Mouse (Mus musculus) stomach, embryonic 16.5 days (tissue): ENCODE measurements around the gene Ptgir. TPM values are rescaled to one million over a fixed set of nuclear protein-coding genes. Genes with fewer than 3 reads are reported as not detected.

Source experiments
- ATAC-seq: fragments of 200-750 bp; cut with Nextera tagmentation; 2 replicates; pipeline ENCODE4 v1.8.0; 2017; ENCODE audit warnings: moderate number of reproducible peaks, moderate TSS enrichment; ENCODE audit not compliant: insufficient read depth, low FRiP score
- H3K27ac ChIP-seq: fragments of 300-500 bp; sonication (generic); 2 replicates; pipeline ENCODE4 v1.5.1; 2014; ENCODE audit warnings: low read length
- H3K27me3 ChIP-seq: fragments of 300-500 bp; sonication (generic); 2 replicates; pipeline ENCODE4 v1.6.1; 2014; ENCODE audit warnings: low read length, control low read depth, mixed read lengths; ENCODE audit not compliant: control insufficient read depth, insufficient read depth
- H3K36me3 ChIP-seq: fragments of 300-500 bp; sonication (generic); 2 replicates; pipeline ENCODE4 v1.6.1; 2014; ENCODE audit warnings: low read length; ENCODE audit not compliant: control insufficient read depth, insufficient read depth
- H3K4me1 ChIP-seq: fragments of 300-500 bp; sonication (generic); 2 replicates; pipeline ENCODE4 v1.6.1; 2014; ENCODE audit warnings: low read length, control low read depth, mixed read lengths; ENCODE audit not compliant: control insufficient read depth, insufficient read depth
- H3K4me2 ChIP-seq: fragments of 300-500 bp; sonication (generic); 2 replicates; pipeline ENCODE4 v1.6.1; 2014; ENCODE audit warnings: low read depth, low read length, mixed read lengths
- H3K4me3 ChIP-seq: fragments of 300-500 bp; sonication (generic); replicated peaks from 2 replicates; pipeline ENCODE4 v1.5.1; 2014; ENCODE audit warnings: mild to moderate bottlenecking, low read length
- H3K9ac ChIP-seq: fragments of 300-500 bp; sonication (generic); 2 replicates; pipeline ENCODE4 v1.6.1; 2014; ENCODE audit warnings: low read length
- H3K9me3 ChIP-seq: fragments of 300-500 bp; sonication (generic); replicated peaks from 2 replicates; pipeline ENCODE4 v1.6.1; 2016; ENCODE audit warnings: low read length, control low read depth; ENCODE audit not compliant: control insufficient read depth
- WGBS: fragments of 180-500 bp; shearing (Covaris S2); extraction: QIAGEN DNeasy Blood & Tissue Kit; methylation state at CpG from one replicate; pipeline ENCODE4 v1.1.7; 2014; 5-methylcytosine and 5-hydroxymethylcytosine counted together
- polyA plus RNA-seq: library from polyadenylated mRNA; unstranded; fragments of >200 nt; fragmentation: Nextera tagmentation; extraction: Ambion mirVana; gene quantifications from 2 replicates; pipeline ENCODE4 v1.2.1, GENCODE M21; 2015

The Ptgir gene
- polyA plus RNA-seq, 1 experiment from 2014 or later = 3.2 TPM

DNA sequence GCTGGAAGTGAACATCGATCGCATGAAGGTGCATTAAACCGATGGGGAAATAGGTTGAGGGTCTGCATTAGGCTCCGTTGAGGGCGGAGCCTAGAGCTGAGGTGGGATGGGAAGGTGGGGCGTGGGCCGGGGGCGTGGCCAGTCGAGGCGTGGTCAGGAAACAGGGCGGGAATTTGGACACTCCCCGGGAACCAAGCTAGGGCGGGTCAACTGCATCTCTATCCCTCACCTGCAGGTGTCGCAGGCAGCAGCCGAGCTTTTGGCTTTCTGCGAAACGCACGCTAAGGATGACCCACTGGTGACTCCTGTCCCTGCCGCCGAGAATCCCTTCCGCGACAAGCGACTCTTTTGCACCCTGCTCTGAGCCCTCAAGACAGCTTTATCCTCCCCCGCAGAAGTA, 11.3 kb upstream of the Ptgir start:
- no peak for ATAC-seq
- Histone ChIP-seq H3K9ac (peak overlapping the region; percentile 57), H3K9me3 (no peaks in the 10 kb centered on the region), H3K4me2 (peak overlapping the region; percentile 55), H3K27ac (no peak overlapping the region; the same call in 1 of the 2 replicates), H3K4me3 (peak overlapping the region; percentile 33), H3K27me3 (peaks cover 9% of the 10 kb centered on the region; the same call in 1 of the 2 replicates), H3K4me1 (peaks cover 38% of the 10 kb centered on the region), H3K36me3 (no peaks in the 10 kb centered on the region)
- under 1% methylated on average over 24 of the region's 24 CpGs for WGBS

DNA sequence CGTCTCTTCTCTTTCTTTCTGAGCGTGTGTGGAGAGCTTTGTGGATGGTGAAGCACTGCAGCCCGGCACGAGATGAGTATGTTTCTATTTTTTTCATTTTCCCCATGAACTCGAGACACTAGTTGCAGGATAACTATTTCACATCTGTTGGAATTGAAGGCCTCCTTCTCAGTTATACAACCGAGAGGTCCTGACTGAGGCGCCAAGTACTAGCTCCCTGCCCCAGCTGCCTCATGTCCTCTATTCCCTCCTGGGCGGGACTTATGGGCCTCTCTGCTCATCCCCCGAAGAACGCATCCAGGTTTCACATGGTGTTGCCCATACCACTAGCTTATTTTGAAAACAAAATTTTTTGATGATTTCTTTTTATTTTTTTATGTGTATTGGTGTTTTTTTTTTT, 10.8 kb upstream of the Ptgir start:
- Histone ChIP-seq H3K27me3 (peaks cover 9% of the 10 kb centered on the region; the same call in 1 of the 2 replicates), H3K36me3 (no peaks in the 10 kb centered on the region), H3K4me1 (peaks cover 34% of the 10 kb centered on the region), H3K27ac (no peak overlapping the region), H3K4me3 (peak overlapping the region; percentile 33), H3K4me2 (peak overlapping the region; percentile 55), H3K9ac (peak overlapping the region; percentile 57), H3K9me3 (no peaks in the 10 kb centered on the region)
- ATAC-seq = no peak
- 29% methylated on average over 10 of the region's 10 CpGs for WGBS

DNA sequence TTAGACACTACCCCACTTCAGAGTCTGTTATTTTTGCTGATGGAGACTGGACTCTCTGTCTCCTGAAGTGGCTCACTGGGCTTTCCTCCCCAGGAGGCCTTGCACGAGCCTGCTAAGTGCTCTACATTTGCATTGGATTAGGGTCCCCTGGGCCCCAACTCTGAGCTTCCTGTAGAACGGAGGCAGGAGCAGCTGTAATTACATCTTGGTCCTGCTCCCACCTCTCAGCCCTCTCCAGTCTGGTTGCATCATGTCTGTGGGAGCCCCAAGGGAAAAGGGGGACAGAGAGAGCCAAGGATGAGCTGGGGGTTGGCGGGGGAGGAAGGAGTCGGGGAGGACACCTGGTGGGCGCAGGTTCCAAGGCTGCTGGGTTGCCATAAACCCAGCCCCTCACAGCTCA, 5.8 kb upstream of the Ptgir start:
- no peaks in the 10 kb centered on the region for H3K27me3 ChIP-seq
- no peak for ATAC-seq
- WGBS = 36% methylated on average over 5 of the region's 5 CpGs
- H3K4me3 ChIP-seq = no peak overlapping the region
- no peaks in the 10 kb centered on the region for H3K36me3 ChIP-seq
- H3K4me2 ChIP-seq = no peak overlapping the region
- no peaks in the 10 kb centered on the region for H3K9me3 ChIP-seq
- H3K27ac ChIP-seq = no peak overlapping the region
- peaks cover 12% of the 10 kb centered on the region for H3K4me1 ChIP-seq
- H3K9ac ChIP-seq = peak overlapping the region; percentile 26; the same call in 1 of the 2 replicates

DNA sequence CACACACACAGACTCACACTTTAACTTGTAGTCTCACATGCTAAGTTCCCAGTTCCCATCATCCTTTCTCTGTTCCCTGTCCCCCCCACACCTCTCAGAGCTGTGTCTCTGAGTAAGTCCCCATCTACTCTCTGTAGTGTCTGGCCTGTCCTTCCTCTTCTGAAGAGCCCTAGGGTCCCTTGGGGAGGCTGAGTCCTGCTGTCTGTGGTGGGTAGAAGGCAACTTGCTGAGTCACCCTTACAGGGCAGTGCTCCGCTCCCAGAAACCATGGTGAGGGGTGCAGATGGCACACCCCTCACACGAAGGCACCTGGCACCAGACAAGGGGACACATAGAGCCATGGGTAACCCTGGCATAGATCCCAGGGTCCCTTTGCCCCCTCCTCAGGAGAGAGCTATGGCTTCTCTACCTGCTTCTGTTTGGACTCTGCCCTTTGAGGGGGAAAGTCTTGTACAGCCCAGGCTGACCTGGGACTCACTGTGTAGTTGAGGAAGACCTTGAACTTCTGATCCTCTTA, 2.8 kb upstream of the Ptgir start:
- WGBS = 71% methylated on average over 2 of the region's 2 CpGs
- Histone ChIP-seq H3K4me1 (peaks cover 27% of the 10 kb centered on the region), H3K27ac (no peak overlapping the region), H3K4me3 (no peak overlapping the region), H3K4me2 (no peak overlapping the region), H3K36me3 (no peaks in the 10 kb centered on the region), H3K9me3 (no peaks in the 10 kb centered on the region), H3K9ac (no peak overlapping the region), H3K27me3 (no peaks in the 10 kb centered on the region)
- ATAC-seq = no peak

DNA sequence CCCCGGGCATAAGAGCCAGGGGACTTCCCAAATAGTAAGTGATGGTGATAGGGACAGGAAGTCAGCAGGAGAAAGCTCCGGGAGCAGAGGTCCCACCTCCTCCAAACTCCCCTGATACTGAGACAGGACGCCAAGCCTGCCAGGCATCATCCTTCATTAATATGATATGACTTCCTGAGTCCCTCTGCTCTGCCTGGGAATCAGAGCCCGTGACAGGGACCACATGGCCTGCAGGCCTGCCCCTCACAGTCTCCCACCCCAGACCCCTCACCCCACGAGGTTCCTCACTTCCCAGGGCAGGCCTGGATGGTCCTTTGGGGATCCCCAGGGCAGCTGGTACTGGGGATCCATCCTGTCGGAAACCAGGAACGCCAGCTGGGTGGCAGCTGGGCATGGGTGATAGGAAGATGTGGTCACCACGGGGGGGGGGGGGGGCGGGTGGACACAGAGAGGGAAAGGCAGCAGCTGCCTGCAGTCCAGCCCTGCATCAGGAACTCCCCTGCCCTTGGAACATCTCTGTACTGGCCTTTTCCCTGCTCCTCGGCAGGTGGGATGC, 2.1 kb upstream of the Ptgir start:
- H3K4me1 ChIP-seq = peaks cover 34% of the 10 kb centered on the region
- no peak overlapping the region for H3K4me3 ChIP-seq
- ATAC-seq = no peak
- no peaks in the 10 kb centered on the region for H3K27me3 ChIP-seq
- WGBS = 40% methylated on average over 8 of the region's 10 CpGs
- H3K9me3 ChIP-seq = no peaks in the 10 kb centered on the region
- no peaks in the 10 kb centered on the region for H3K36me3 ChIP-seq
- H3K27ac ChIP-seq = no peak overlapping the region
- 0 out of 2 replicates have a peak overlapping the region, but pooled peaks have one; percentile 7 for H3K9ac ChIP-seq
- H3K4me2 ChIP-seq = no peak overlapping the region

DNA sequence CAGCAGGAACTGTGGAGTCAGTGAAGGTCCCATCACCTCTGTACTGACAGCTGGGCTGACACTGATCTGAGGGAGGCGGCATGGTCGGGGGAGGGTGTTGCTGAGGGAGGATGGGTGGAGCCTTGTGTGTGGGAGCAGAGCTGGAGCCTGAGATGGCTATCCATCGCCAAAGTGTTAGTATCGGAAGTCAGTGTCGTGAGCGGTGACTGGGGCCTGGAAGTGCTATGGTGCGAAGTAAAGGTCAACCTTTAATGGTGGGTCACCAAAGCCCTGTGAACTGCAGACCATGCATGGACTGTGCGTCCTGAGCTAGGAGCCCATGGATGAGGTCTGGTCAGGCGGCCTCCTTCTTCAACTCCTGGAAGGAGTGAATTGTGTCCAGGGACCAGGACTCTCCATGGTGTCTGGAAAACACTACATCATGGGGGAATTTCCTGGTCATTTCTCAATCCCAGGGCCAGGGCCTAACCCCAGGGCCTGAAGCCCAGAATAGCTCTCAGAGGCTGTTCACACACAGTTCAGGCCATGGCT, 734 bp upstream of the Ptgir start:
- Histone ChIP-seq H3K9me3 (no peaks in the 10 kb centered on the region), H3K4me1 (peaks cover 44% of the 10 kb centered on the region), H3K36me3 (no peaks in the 10 kb centered on the region), H3K27me3 (no peaks in the 10 kb centered on the region), H3K4me3 (no peak overlapping the region), H3K9ac (no peak overlapping the region), H3K27ac (peak overlapping the region; percentile 26), H3K4me2 (no peak overlapping the region)
- 44% methylated on average over 9 of the region's 9 CpGs for WGBS
- peak; percentile 40; the same call in 1 of the 2 replicates for ATAC-seq

DNA sequence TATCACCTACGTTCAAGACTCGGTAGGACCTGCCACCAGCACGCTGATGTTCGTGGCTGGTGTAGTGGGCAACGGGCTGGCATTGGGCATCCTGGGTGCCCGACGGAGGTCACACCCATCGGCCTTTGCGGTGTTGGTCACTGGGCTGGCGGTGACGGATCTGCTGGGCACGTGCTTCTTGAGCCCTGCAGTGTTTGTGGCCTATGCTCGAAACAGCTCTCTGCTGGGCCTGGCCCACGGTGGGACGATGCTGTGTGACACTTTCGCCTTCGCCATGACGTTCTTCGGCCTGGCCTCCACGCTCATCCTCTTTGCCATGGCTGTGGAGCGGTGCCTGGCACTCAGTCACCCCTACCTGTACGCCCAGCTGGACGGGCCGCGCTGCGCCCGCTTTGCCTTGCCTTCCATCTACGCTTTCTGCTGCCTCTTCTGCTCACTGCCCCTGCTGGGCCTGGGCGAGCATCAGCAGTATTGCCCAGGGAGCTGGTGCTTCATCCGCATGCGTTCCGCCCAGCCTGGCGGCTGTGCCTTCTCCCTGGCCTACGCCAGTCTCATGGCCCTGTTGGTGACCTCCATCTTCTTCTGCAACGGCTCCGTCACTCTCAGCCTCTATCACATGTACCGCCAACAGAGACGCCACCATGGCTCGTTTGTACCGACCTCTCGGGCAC, 734 bp downstream of the Ptgir start:
- no peak for ATAC-seq
- no peaks in the 10 kb centered on the region for H3K36me3 ChIP-seq
- WGBS = 91% methylated on average over 41 of the region's 41 CpGs
- H3K9ac ChIP-seq = peak overlapping the region; percentile 17; the same call in 1 of the 2 replicates
- peaks cover 41% of the 10 kb centered on the region for H3K4me1 ChIP-seq
- H3K4me3 ChIP-seq = no peak overlapping the region
- H3K27ac ChIP-seq = no peak overlapping the region
- H3K4me2 ChIP-seq = 0 out of 2 replicates have a peak overlapping the region, but pooled peaks have one; percentile 23
- no peaks in the 10 kb centered on the region for H3K9me3 ChIP-seq
- no peaks in the 10 kb centered on the region for H3K27me3 ChIP-seq

DNA sequence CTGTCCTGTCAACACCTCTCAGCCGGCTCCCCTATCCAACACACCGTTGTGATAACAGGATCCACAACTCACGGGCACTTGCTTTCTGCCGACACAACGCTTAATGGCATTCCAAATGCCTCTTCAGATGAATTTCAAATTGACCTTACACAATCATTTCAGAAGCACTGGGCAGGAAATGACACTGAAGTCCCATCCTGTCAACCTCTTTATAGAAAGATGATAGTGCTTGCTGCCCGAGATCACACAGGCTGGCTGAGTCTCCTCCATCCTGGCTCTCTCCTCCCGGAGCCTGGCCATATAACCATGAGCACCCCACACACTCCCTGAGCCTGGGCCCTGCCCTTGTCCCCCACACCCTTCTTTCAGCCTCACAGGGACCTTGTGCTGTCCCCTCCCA, 1.6 kb downstream of the Ptgir start:
- Histone ChIP-seq H3K4me3 (0 out of 2 replicates have a peak overlapping the region, but pooled peaks have one; percentile 0), H3K27me3 (no peaks in the 10 kb centered on the region), H3K36me3 (no peaks in the 10 kb centered on the region), H3K4me1 (peaks cover 45% of the 10 kb centered on the region), H3K9ac (peak overlapping the region; percentile 56; the same call in 1 of the 2 replicates), H3K4me2 (peak overlapping the region; percentile 23), H3K27ac (no peak overlapping the region), H3K9me3 (no peaks in the 10 kb centered on the region)
- ATAC-seq = no peak
- WGBS = 58% methylated on average over 7 of the region's 7 CpGs

DNA sequence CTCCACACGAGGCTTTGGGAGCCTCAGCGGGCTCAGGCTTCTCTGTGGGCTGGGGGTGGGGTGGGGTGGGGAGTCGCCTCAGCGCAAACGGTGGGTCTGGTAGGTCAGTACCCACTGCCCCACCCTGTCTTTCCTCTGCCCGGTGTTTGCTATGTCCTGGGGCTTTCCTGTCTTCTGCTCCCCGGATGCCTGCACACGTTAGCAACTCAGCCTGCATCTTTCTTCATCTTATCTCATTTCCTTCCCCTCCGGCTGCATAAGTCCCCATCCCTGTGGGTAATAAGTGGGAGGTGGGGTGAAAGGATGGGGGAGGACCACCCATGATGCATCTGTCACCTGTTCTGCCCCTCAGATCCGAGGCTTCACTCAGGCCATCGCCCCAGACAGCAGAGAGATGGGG, 2.1 kb downstream of the Ptgir start:
- H3K4me2 ChIP-seq = peak overlapping the region; percentile 23
- no peaks in the 10 kb centered on the region for H3K9me3 ChIP-seq
- H3K36me3 ChIP-seq = no peaks in the 10 kb centered on the region
- H3K27ac ChIP-seq = 0 out of 2 replicates have a peak overlapping the region, but pooled peaks have one; percentile 24
- 0 out of 2 replicates have a peak overlapping the region, but pooled peaks have one; percentile 0 for H3K4me3 ChIP-seq
- WGBS = 33% methylated on average over 11 of the region's 11 CpGs
- peaks cover 45% of the 10 kb centered on the region for H3K4me1 ChIP-seq
- H3K9ac ChIP-seq = peak overlapping the region; percentile 56
- H3K27me3 ChIP-seq = no peaks in the 10 kb centered on the region
- no peak for ATAC-seq
